Mouse (Mus musculus): ENCODE measurements at regions not wholly inside any gene's neighbourhood (a gene's known extent, or its start where the extent isn't known, plus 50 kb on each side); places are given as distances from the start of the nearest gene placed in this dataset.

DNA sequence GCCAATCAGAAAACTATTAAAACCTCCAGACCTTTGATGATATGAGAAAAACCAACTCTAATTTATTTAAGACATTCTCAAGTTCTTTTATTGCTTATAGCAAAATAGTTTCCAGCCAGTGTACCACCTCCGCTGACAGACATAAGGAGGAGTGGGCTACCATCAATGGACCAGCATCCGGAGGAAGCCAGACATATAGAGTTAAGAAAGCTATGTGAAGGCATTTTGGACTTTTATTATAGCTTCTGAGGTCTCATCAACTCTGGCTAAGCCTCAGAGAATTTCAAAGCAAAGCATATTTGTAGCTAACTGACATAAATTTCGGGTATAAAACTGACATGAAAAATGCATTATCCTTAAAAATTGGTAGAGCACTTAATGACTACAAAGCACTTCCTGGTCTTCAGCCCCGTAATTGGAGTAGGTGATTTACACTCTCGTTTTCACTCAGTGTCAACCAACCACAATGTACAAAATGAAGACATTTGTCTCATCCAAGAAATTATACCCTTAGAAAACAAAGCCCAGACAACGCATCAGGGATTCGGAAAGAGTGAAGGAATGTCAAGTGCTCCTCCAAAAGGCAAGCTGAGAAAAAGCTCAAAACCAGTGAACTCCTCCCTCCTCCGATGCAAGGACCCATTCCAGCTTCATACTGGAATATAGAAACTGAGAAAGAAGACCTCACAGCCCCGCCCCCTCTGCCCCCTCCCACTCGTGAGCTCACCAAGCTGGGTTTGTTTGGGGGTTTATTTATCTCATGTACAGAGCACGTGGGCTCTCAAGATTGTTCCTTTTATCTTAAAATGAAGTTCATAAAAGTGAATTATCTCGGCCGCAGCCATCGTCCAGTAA lies 208.5 kb downstream of the Mreg start:
- DNase-seq (ENCODE audit: low read depth in 1 of 2, low spot score in 2 of 2), result no peak

DNA sequence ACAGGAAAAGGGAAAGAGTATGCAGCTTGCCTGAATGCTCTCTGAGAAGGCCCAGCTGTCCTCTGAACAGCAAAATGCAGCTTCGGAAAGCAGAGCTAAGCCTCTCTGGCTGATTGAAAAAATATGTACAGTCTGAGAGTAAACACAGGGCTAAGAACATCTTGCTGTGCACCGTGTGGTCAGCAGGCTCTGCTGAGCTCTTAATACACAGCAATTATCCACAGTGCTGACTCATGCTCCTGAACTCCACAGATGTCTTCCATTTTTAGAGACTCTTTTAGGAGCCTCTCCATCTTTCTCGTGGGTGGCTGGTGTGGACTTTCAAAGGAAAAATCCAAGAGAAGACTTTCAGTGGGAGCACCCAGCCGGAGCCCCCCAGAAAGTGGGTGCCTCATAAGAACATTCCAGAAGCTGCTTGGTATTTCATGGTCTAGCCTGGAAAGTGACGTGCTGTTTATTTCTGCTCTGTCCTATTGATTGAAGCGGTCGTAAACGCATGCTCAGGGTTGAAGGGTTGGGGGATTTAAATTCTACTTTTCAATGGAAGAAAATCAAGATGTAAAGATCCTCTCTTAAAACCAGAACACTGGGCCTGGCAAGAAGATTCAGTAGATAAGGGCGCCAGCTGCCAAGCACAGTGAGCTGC lies 209.5 kb downstream of the Mreg start:
- no peak for DNase-seq (ENCODE audit: low read depth in 1 of 2, low spot score in 2 of 2)

DNA sequence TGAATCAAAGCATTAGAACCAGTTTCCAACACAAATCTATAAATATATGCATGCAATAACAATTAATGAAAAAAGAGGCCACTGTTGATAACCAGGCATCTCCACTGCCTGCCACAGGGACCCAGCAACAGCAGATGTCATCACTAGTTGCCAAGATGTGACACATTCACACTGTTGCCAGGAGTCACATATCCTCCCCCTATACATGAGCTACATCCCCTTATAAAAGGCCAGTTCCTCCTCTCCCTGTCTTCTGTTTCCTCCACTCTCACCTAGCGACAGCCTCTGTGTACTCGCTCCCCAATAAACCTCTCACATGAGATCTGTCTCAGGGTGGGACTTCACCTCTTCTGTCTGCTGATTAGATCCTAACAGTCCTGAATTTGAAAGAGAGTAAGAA lies 211.4 kb downstream of the Mreg start:
- DNase-seq (ENCODE audit: low read depth in 1 of 2, low spot score in 2 of 2), result no peak

DNA sequence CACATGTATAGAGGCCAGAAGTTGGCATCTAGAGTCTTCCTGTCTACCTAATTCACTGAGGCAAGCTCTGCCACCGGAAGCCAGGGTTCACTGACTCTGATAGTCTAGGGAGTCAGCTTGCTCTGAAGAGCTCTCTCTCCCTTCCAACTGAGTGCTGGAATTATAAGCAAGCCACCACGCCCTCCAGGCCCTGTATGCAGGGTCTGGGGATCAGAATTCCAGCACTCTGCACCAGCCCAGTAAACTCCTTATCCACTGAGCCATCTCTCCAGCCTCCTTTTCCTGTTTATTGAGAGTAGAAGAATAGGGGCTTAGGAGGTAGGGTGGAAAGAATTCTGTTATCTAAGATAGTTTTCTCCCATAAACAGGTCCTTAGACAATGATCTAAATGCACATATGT lies 215.3 kb downstream of the Mreg start:
- no peak for DNase-seq (ENCODE audit: low read depth in 1 of 2, low spot score in 2 of 2)

DNA sequence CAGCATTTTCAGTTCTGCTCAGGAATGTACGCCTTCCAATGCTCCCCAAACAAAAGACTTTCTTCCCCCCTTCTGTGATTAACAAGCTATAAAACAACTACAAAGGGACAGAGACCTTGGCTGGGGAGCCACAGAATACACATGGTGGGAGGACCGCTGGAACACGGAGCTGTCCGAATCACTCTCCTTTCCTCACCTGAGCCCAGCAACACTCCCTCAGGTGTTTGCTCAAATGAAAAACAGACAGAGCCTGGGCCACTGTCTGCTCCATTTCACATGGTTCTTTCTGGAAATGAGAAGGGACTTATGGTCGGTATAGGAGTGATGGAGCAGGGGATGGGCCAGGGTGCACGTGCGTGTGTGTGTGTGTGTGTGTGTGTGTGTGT lies 215.9 kb downstream of the Mreg start:
- no peak for DNase-seq (ENCODE audit: low read depth in 1 of 2, low spot score in 2 of 2)

DNA sequence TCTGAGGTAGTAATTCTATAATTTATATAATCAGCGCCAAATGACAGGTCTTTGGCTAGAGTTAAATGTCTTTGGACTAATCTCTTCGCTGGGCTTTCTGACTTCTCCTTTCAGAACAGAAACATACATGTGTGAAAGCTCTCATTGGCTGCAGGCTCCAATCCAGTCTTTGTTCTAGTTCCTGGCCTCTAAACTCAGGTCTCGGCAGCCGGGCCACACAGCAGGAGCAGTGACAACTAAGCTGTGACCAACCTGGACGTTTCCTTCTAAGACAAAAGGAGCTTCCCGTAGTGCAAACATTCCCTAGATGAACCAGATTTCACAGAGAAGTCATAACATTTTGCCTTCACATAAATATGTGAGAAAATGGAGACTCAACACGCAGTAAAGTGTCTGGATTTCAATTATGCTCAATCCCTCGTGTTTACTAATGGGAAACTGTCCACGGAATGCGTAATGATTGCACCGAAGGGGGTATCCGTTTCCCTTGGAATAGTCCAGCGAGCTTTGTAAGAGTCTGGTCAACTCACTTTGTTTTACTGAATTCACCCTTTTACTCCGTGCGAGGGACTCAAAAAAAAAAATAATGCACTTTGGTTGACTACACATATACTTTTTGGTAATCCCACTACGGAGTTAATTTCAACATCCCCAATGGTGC lies 216.4 kb downstream of the Mreg start:
- DNase-seq (ENCODE audit: low read depth in 1 of 2, low spot score in 2 of 2), result no peak

DNA sequence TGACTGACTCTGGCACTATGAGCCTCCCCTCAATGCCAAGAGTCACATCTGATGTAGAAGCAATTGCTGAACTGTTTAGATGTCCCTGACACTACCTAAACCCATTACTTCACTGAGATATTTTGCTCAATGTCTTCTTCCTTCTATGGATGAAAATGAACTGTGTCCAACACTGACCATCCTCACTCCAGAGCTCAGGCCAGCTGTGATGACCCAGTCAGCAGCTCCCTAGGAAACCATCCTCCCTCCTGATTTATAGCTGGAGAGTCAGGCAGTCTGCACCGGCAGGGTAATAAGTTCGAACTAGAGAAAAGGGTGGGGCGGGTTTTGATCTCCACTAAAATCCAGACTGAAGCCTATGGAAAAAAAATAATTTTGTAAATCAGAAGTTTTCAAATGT lies 221.2 kb downstream of the Mreg start:
- DNase-seq (ENCODE audit: low read depth in 1 of 2, low spot score in 2 of 2), result no peak

DNA sequence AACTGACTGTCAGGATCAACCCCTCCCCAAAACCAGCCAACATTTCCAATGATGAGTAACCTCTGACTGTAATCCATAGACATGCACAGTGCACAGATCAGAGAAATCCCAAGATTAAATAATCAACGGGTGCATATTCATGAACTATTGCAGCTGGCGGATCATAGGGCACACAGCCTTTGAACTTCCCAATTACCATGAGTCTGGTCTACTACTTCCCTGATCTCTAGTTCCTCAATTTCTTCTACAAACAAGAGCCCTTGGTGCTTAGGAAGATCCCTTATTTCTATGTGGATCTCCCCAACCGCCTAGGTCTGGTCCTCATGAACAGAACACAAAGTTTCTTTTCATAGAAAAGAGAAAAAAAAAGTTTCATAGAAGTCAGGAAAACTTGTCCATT lies 224.0 kb downstream of the Mreg start:
- no peak for DNase-seq (ENCODE audit: low read depth in 1 of 2, low spot score in 2 of 2)

DNA sequence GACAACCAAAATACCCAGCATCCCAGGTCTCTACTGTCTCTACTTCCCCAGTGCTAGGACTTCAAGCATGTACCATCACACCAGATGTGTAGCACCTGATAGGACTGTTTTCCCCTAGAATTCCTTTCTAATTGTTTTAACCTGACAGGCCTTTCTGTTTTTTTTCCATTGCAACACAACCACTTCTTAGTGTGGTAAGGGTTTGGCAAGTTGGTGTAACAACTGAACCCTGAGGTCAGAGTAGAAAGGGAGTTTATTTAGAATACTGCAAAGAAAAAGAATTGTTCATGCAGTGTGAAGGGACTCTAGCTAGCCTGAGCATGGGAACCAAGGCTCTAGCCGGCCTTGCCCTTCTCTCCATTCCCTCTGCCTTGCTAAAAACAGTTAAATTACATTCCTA lies 226.1 kb downstream of the Mreg start:
- no peak for DNase-seq (ENCODE audit: low read depth in 1 of 2, low spot score in 2 of 2)

DNA sequence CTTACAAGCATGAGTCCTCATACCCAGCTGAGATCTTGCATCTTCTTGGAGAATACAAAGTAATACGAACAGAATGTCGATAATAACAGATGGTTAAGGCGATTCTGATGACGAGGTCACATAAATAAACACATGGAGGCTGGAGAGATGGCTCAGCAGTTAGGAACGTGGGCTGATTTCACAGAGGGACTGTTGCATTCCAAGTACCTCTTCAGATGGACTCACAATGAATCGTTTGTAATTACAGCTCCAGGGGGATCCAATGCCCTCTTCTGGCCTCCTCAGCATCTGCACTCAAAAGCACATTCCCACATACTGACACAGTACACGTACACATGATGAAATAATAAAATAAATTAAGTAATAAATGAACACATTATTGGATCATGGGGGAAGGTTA lies 228.3 kb downstream of the Mreg start:
- DNase-seq (ENCODE audit: low read depth in 1 of 2, low spot score in 2 of 2), result no peak

DNA sequence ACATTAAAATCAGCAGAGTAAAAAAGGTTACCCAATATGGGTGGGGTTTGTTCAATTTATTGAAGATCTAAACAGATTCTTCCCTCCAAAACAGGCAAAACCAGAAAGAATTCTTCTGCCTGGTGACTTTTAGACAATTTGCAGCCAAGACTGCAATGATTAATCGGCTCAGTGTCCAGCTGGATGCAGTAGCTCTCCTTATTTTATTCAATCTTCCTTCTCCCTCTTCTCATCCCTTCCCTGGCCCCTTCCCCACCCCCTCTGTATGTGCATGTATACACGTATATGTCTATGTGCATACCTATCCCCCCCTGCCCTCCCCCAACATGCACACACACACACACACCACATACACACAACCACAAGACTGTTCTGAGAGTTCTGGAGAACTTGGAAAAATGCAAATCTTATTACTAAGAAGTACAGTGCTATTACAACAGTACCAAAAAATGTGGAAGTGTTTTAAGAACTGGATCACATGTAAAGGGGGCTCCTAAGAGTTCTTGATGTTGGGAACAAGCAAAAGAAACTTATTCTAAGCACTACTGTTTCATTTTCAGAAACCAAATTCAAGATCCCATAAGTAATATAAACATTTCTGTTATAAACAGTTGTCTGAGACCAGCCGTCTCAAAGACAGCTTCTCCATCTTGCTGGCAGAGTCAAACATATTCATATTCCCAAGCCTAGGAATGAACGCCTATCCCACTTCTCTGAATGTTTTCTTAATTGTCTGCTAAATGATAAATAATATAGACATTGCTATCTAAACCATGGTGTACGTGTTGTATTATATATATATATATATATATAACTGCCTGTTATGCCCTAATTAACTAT lies 229.5 kb downstream of the Mreg start:
- no peak for DNase-seq (ENCODE audit: low read depth in 1 of 2, low spot score in 2 of 2)

DNA sequence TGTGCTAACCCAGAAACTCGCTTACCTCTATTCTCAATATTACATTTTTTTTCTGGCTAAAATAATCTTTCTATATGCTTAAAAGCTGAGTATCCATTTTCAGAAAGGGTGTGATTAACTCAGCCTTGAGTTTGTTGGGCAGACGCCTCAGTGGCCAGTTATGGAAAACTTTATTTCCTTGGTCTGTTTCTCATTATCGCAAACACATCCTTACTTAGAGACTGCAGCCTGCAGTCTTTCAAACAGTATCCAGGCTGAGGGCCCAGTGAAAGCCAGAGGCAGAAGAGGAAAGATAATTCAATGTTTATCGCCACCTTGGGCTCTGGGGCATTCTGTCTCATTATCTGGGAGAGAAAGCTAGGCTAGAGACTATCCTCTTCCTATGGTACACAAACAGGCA lies 231.5 kb downstream of the Mreg start:
- no peak for DNase-seq (ENCODE audit: low read depth in 1 of 2, low spot score in 2 of 2)

DNA sequence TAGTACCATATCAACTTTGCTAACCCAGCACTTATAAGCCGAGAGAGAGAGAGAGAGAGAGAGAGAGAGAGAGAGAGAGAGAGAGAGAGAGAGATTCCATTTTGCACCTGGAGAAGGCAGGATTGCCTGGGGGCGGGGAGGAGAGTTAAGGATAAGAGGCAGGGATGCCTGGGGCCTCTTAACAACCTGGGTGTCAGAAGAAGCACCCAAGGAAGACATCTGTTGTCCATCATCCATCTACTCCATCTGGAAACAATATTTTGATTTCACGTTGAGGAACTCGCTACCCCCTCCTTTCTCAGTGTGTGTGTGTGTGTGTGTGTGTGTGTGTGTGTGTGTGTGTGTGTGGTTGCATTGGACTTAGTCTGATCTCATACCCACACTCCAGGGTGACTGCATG lies 232.8 kb downstream of the Mreg start:
- DNase-seq (ENCODE audit: low read depth in 1 of 2, low spot score in 2 of 2), result no peak

DNA sequence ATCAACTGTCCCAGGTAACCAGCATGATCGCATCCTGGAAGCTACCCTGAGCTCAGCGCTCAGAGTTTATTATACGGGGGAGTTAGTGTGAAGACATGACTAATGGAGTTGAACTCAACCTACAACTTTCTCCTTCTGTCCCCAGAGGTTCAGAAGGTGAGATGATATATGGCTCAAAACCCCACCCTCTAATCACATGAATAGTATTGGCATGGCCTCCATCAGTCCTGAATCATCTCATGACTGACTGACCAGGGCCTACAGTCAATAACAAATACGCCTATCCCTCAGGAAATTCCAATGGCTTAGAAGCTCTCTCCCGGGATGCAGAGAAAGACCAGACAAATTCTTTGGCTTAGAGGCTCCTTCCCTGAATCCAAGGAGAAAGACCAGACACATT lies 234.7 kb downstream of the Mreg start:
- DNase-seq (ENCODE audit: low read depth in 1 of 2, low spot score in 2 of 2), result no peak

DNA sequence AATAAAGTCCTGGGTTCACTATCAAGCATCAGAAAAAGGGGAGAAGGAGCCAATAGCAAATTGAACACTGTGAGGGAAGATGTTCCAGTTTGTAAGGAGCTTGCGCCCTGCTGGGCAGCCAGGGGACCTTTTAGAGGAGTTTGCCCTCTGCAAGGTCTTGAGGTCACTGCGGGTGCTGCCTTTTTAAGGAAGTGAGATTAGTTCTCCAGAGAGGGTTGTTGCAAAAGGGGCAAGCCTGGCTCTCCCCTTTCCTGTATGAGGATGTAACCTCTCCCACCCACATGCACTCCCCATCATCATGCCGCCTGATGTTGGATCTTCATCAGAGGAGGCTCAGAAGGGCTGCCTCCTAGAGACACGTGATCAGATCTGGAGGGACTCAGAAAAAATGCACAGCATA lies 237.4 kb downstream of the Mreg start:
- peak; percentile 55 to 69 for DNase-seq (ENCODE audit: low read depth in 1 of 2, low spot score in 2 of 2)

DNA sequence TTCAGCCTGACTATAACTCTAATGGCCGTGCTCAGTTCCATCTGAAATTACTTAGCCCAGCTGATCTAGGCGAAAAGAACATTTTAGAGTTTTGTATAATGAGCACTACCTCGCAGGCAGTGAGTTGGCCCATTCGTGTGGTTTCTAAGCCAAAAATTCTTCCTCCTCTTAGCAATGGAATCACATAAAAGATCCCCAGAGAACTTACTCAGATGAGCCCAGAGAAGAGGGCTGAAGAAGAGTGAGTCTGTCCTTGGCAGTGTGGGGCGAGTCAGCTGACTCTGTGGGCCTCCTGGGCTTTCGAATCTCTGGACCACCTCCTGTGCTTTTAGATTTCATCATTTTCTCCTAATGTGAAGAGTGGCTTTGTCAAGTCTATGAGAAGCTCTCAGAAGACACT lies 240.2 kb downstream of the Mreg start:
- no peak for DNase-seq (ENCODE audit: low read depth in 1 of 2, low spot score in 2 of 2)

DNA sequence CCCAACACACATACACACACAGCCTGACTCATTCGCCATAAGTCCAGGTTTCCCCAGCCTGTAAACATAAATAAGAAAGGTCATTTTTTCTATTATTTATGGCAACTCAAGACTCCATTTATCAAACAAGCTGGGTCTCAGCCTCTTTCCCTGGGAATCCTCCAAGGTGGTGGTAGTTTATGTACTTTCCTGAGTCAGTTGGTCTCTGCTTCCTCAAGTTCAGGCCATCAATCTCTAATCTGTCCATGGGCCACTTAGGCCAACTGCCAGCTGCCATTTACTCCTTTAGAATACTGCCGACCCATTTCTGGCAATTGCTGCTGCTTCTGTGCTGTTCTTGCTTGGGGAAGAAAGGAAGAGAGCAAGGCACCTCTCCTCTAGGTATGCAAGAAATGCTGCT lies 241.3 kb downstream of the Mreg start:
- DNase-seq (ENCODE audit: low read depth in 1 of 2, low spot score in 2 of 2), result no peak

DNA sequence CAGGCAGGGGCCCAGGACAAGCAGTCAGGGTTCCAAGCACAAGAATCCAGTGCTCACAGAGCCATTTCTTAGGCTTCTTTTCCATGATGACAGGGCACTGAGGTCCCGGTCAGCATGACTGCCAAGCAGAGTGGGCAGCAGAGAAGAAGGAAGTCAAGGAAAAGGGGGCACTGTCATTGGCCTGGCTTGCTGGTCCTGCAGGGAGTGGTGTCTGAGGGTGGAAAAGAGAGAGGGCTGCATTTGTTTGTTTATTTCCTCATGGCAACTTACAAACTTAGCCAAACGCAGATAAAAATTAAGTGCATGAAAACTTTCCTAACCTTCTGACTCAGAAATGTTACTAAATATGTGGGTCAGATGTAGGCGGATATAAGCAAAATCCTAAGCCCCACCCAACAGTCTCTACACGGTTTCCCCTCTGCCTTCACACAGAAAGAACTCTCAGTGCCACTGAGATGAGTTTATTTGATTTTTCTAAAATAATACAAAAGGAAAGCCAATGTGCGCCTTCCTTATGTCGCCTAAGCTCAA lies 244.5 kb downstream of the Mreg start:
- peak in 1 of 2 experiments; percentile 21 for DNase-seq (ENCODE audit: low read depth in 1 of 2, low spot score in 2 of 2)

DNA sequence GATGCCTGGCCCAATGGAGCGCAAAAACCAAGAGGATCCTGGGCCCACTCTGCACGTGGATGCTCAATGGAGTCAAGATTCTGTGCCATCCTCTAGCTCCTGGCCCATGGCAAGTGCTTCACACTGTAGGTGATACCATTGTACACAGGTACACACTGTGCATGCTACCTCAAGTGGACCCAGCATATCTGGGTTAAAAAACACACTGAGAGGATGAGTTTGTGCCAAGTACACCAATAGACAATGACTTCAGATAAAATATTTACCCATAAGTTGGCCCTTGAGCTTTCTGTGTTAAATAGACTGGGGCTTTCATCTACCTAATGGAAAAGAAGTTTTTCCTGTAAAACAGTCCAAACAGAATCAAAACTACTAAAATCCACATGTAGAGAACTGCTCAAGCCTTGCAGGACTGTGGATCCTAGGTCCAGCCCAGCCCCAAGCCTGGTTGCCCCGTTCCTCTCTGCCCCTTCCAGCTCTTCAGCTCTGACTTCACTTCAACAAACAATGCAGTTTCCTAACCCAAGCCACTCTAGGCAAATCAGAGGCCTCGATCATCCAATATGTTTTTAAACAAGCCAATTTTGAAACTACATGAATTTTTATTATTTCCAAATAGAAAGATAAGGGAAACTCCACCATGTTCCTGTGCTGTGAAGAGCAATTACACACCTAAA lies 247.5 kb downstream of the Mreg start:
- DNase-seq (ENCODE audit: low read depth in 1 of 2, low spot score in 2 of 2), result no peak

DNA sequence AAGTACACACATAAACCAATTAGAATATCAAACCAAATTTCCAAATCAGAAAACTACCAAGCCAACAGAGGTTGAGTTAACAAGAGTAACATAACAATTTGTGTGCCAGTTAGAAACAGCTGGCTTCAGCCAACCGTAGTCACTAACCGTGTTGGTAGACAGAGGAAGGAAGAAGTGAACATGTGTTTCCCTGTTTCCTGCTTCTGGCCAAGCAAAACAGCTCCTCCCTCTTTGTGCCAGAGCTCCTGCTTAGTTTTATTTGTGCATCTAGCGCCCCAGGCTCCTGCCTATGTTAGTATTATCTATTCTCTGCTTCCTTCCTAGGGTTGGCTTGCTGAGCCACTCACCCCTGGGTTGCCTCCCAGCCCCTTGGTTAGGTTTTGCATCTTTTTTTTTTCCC lies 255.2 kb downstream of the Mreg start:
- DNase-seq (ENCODE audit: low read depth in 1 of 2, low spot score in 2 of 2), result no peak

DNA sequence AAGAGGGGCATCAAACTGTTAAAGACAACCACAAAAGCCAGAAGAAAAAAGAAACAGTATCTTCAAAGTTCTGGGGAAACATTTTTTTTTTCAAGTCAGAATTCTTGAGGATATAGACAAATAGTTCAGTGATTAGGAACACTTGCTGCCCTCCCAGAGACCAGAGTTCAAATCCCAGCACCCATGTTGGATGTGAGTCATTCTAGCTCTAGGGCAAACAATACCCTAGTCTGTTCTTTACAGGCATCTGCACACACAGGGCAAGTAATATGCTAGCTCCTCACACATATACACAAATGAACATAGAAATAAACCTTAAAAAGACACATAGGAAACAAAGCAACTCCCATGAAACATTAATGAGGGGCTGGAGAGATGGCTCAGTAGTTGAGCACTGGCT lies 256.8 kb downstream of the Mreg start:
- no peak for DNase-seq (ENCODE audit: low read depth in 1 of 2, low spot score in 2 of 2)
